Mouse (Mus musculus): ENCODE data around the gene Ndufa4l2. TPM values are rescaled to one million over a fixed set of nuclear protein-coding genes. Genes with fewer than 3 reads are reported as not detected.

The Ndufa4l2 gene
- polyA plus RNA-seq, 1 experiment from 2014 or later: 17.6 TPM

GRCm38 (mm10) chr10:127485235-127485634 is 29.5 kb upstream of the Ndufa4l2 start:
- Histone ChIP-seq H3K4me2 (ENCODE audit: low read length) (no peak overlapping the region), H3K9ac (ENCODE audit: low read depth, low read length) (no peak overlapping the region), H3K9me3 (replicated peaks; ENCODE audit: control insufficient read depth, low read length, poor library complexity, severe bottlenecking) (no peaks in the 10 kb centered on the region), H3K27me3 (ENCODE audit: control insufficient read depth, insufficient read depth, low read depth, low read length) (no peaks in the 10 kb centered on the region), H3K27ac (ENCODE audit: low read length) (no peak overlapping the region), H3K4me1 (ENCODE audit: control insufficient read depth, insufficient read depth, low read length) (no peaks in the 10 kb centered on the region; the same call in 1 of the 2 replicates), H3K4me3 (ENCODE audit: low read depth, low read length) (no peak overlapping the region), H3K36me3 (ENCODE audit: control insufficient read depth, insufficient read depth, low read length) (peaks cover 11% of the 10 kb centered on the region)
- WGBS: 91% methylated on average over 10 of the region's 10 CpGs
- no peak for ATAC-seq

- ATAC-seq: no peak
- Histone ChIP-seq H3K9ac (ENCODE audit: low read depth, low read length) (no peak overlapping the region), H3K4me3 (ENCODE audit: low read depth, low read length) (no peak overlapping the region), H3K9me3 (replicated peaks; ENCODE audit: control insufficient read depth, low read length, poor library complexity, severe bottlenecking) (no peaks in the 10 kb centered on the region), H3K27ac (ENCODE audit: low read length) (no peak overlapping the region), H3K4me1 (ENCODE audit: control insufficient read depth, insufficient read depth, low read length) (peaks cover 4% of the 10 kb centered on the region; the same call in 1 of the 2 replicates), H3K36me3 (ENCODE audit: control insufficient read depth, insufficient read depth, low read length) (peaks cover 13% of the 10 kb centered on the region; the same call in 1 of the 2 replicates), H3K4me2 (ENCODE audit: low read length) (no peak overlapping the region), H3K27me3 (ENCODE audit: control insufficient read depth, insufficient read depth, low read depth, low read length) (no peaks in the 10 kb centered on the region)
- WGBS: 90% methylated on average over 7 of the region's 7 CpGs
Observed at GRCm38 (mm10) chr10:127488856-127489255, 25.9 kb upstream of the Ndufa4l2 start.

DNA sequence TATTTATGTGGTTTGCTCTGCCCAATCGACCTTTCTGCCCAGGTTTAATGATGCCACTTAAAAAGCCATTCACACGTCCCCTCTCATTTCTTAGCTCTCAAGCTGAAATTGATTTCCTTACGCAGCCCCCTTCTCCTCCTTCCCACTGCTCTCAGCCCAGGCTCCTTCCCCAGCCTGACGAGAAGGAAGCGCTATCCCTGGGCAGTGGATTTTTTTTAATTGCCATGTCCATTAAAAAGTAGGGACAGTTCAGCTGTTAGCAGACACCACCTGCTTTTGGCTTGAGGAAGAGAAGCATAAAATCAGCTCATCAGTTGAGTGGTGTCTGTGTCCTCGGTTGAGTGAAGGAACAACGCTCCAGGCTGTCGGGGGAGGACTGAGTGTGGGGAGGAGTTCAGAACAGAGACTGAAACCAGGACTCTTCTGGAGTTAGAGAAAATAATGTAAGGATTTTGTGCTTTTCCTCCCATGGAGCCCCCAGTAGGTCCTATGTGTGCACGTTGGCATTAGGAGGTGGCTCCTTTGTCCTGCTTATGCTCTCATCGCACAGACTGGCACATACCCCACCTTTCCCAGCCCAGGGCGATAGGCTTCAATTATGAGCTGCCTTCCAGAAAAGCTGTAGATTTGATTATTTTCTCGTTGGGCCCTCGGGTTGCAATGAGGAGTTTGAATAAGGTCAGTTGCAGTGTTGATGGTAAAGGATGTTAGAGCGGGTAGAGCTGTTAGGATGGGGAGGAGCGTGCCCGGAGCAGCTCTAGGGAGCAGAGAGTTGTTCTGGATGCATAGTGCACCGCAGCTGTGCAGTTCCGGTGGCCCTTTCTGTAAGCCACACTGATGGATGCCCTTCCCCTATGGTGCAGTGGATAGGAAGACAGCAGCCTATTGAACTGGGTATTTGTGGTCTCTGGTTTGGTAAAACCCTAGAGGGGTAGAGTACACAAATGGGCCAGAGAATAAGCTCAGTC is 24.3 kb upstream of the Ndufa4l2 start:
- Histone ChIP-seq H3K27me3 (ENCODE audit: control insufficient read depth, insufficient read depth, low read depth, low read length) (no peaks in the 10 kb centered on the region), H3K27ac (ENCODE audit: low read length) (peak overlapping the region; percentile 63), H3K4me3 (ENCODE audit: low read depth, low read length) (no peak overlapping the region), H3K9ac (ENCODE audit: low read depth, low read length) (0 out of 2 replicates have a peak overlapping the region, but pooled peaks have one; percentile 26), H3K36me3 (ENCODE audit: control insufficient read depth, insufficient read depth, low read length) (peaks cover 19% of the 10 kb centered on the region), H3K4me1 (ENCODE audit: control insufficient read depth, insufficient read depth, low read length) (peaks cover 4% of the 10 kb centered on the region; the same call in 1 of the 2 replicates), H3K9me3 (replicated peaks; ENCODE audit: control insufficient read depth, low read length, poor library complexity, severe bottlenecking) (no peaks in the 10 kb centered on the region), H3K4me2 (ENCODE audit: low read length) (no peak overlapping the region)
- 70% methylated on average over 18 of the region's 18 CpGs for WGBS
- ATAC-seq: 0 out of 2 replicates have a peak, but pooled peaks have one; percentile 48

- no peak for ATAC-seq
- peak overlapping the region; percentile 63 for H3K27ac ChIP-seq (ENCODE audit: low read length)
- H3K4me3 ChIP-seq (ENCODE audit: low read depth, low read length): no peak overlapping the region
- H3K9me3 ChIP-seq (replicated peaks; ENCODE audit: control insufficient read depth, low read length, poor library complexity, severe bottlenecking): no peaks in the 10 kb centered on the region
- peaks cover 21% of the 10 kb centered on the region for H3K36me3 ChIP-seq (ENCODE audit: control insufficient read depth, insufficient read depth, low read length)
- H3K4me2 ChIP-seq (ENCODE audit: low read length): no peak overlapping the region
- no peak overlapping the region for H3K9ac ChIP-seq (ENCODE audit: low read depth, low read length)
- no peaks in the 10 kb centered on the region for H3K27me3 ChIP-seq (ENCODE audit: control insufficient read depth, insufficient read depth, low read depth, low read length)
- WGBS: 54% methylated on average over 8 of the region's 8 CpGs
- peaks cover 4% of the 10 kb centered on the region; the same call in 1 of the 2 replicates for H3K4me1 ChIP-seq (ENCODE audit: control insufficient read depth, insufficient read depth, low read length)
Observed at GRCm38 (mm10) chr10:127491128-127491512, 23.6 kb upstream of the Ndufa4l2 start.

- no peak for ATAC-seq
- Histone ChIP-seq H3K36me3 (ENCODE audit: control insufficient read depth, insufficient read depth, low read length) (peaks cover 25% of the 10 kb centered on the region), H3K27ac (ENCODE audit: low read length) (no peak overlapping the region), H3K9me3 (replicated peaks; ENCODE audit: control insufficient read depth, low read length, poor library complexity, severe bottlenecking) (no peaks in the 10 kb centered on the region), H3K4me3 (ENCODE audit: low read depth, low read length) (no peak overlapping the region), H3K9ac (ENCODE audit: low read depth, low read length) (no peak overlapping the region), H3K4me2 (ENCODE audit: low read length) (no peak overlapping the region), H3K4me1 (ENCODE audit: control insufficient read depth, insufficient read depth, low read length) (peaks cover 4% of the 10 kb centered on the region; the same call in 1 of the 2 replicates), H3K27me3 (ENCODE audit: control insufficient read depth, insufficient read depth, low read depth, low read length) (no peaks in the 10 kb centered on the region)
- 91% methylated on average over 3 of the region's 3 CpGs for WGBS
Observed at GRCm38 (mm10) chr10:127492118-127492517, 22.6 kb upstream of the Ndufa4l2 start.

DNA sequence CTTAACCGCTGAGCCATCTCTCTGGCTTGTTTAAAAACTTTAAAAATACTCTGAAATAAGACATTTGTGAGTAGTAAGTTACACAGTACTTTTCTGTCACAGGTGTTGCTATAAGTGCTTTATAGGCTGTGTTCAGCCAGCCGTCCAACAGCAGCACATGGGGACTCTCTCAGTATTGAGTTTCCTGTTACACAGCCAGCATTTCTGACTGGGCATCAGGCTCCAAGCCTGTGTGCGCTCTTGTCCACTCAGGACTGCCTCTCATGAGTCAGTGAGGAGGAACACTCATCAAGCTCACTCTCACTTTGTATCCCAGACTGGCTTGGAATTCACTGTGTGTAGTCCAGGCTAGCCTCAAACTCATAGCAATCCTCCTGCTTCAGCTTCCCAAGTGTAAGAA is 18.6 kb upstream of the Ndufa4l2 start:
- WGBS: 97% methylated on average over 3 of the region's 3 CpGs

GRCm38 (mm10) chr10:127499516-127499915 is 15.3 kb upstream of the Ndufa4l2 start:
- Histone ChIP-seq H3K27me3 (ENCODE audit: control insufficient read depth, insufficient read depth, low read depth, low read length) (no peaks in the 10 kb centered on the region), H3K9me3 (replicated peaks; ENCODE audit: control insufficient read depth, low read length, poor library complexity, severe bottlenecking) (no peaks in the 10 kb centered on the region), H3K4me2 (ENCODE audit: low read length) (no peak overlapping the region), H3K36me3 (ENCODE audit: control insufficient read depth, insufficient read depth, low read length) (peaks cover 21% of the 10 kb centered on the region), H3K9ac (ENCODE audit: low read depth, low read length) (no peak overlapping the region), H3K4me3 (ENCODE audit: low read depth, low read length) (no peak overlapping the region), H3K4me1 (ENCODE audit: control insufficient read depth, insufficient read depth, low read length) (no peaks in the 10 kb centered on the region), H3K27ac (ENCODE audit: low read length) (no peak overlapping the region)
- 87% methylated on average over 5 of the region's 5 CpGs for WGBS
- ATAC-seq: no peak

More for the DNA sequence above, 18.6 kb upstream of the Ndufa4l2 start:
- H3K9me3 ChIP-seq (replicated peaks; ENCODE audit: control insufficient read depth, low read length, poor library complexity, severe bottlenecking): no peaks in the 10 kb centered on the region
- H3K27ac ChIP-seq (ENCODE audit: low read length): no peak overlapping the region
- no peaks in the 10 kb centered on the region for H3K27me3 ChIP-seq (ENCODE audit: control insufficient read depth, insufficient read depth, low read depth, low read length)
- no peaks in the 10 kb centered on the region for H3K4me1 ChIP-seq (ENCODE audit: control insufficient read depth, insufficient read depth, low read length)
- H3K4me3 ChIP-seq (ENCODE audit: low read depth, low read length): no peak overlapping the region
- no peak for ATAC-seq
- no peak overlapping the region for H3K9ac ChIP-seq (ENCODE audit: low read depth, low read length)
- H3K4me2 ChIP-seq (ENCODE audit: low read length): no peak overlapping the region
- H3K36me3 ChIP-seq (ENCODE audit: control insufficient read depth, insufficient read depth, low read length): peaks cover 29% of the 10 kb centered on the region

GRCm38 (mm10) chr10:127500042-127500441 is 14.7 kb upstream of the Ndufa4l2 start:
- 90% methylated on average over 4 of the region's 4 CpGs for WGBS
- no peak for ATAC-seq
- peaks cover 19% of the 10 kb centered on the region for H3K36me3 ChIP-seq (ENCODE audit: control insufficient read depth, insufficient read depth, low read length)
- no peak overlapping the region for H3K4me3 ChIP-seq (ENCODE audit: low read depth, low read length)
- no peak overlapping the region for H3K9ac ChIP-seq (ENCODE audit: low read depth, low read length)
- H3K27me3 ChIP-seq (ENCODE audit: control insufficient read depth, insufficient read depth, low read depth, low read length): no peaks in the 10 kb centered on the region
- no peaks in the 10 kb centered on the region for H3K9me3 ChIP-seq (replicated peaks; ENCODE audit: control insufficient read depth, low read length, poor library complexity, severe bottlenecking)
- H3K27ac ChIP-seq (ENCODE audit: low read length): no peak overlapping the region
- no peak overlapping the region for H3K4me2 ChIP-seq (ENCODE audit: low read length)
- H3K4me1 ChIP-seq (ENCODE audit: control insufficient read depth, insufficient read depth, low read length): no peaks in the 10 kb centered on the region
